Mouse (Mus musculus): ENCODE data around the gene Ikzf1. TPM values are rescaled to one million over a fixed set of nuclear protein-coding genes. Genes with fewer than 3 reads are reported as not detected.

Gene Ikzf1
- polyA plus RNA-seq, 1 experiment from 2014 or later: 1.4 TPM

DNA sequence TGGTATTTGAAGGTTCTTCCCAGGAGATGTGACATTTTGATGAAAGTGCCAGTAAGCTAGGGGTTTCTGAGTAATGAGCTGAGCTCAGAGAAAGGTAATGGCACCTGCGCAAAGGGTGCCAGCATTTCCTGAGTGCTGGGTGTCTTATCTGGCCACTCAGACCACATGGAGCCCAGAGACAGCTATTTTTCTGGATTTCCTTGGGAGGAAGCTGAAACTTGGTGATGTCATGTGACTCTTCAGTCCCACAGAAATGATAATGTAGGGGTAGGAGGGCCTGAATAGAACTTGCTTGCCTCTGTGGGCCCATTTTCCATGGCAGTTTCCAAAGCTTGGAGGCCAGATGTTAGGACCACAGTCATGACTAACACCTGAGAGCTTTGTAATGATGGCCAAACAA lies 46.9 kb downstream of the Ikzf1 start:
- H3K36me3 ChIP-seq: no peaks in the 10 kb centered on the region
- H3K9ac ChIP-seq (replicated peaks): no peak overlapping the region
- no peaks in the 10 kb centered on the region for H3K27me3 ChIP-seq
- 97% methylated on average over 1 of the region's 1 CpGs for WGBS
- H3K4me1 ChIP-seq: no peaks in the 10 kb centered on the region
- no peak overlapping the region for H3K27ac ChIP-seq (replicated peaks)
- no peaks in the 10 kb centered on the region for H3K9me3 ChIP-seq
- H3K4me2 ChIP-seq (replicated peaks): no peak overlapping the region
- H3K4me3 ChIP-seq: no peak overlapping the region
- ATAC-seq (ENCODE audit: low FRiP score, low read depth): no peak

GRCm38 (mm10) chr11:11732972-11733770 lies 48.4 kb downstream of the Ikzf1 start:
- no peaks in the 10 kb centered on the region for H3K9me3 ChIP-seq
- WGBS: 81% methylated on average over 8 of the region's 8 CpGs
- ATAC-seq (ENCODE audit: low FRiP score, low read depth): no peak
- no peak overlapping the region for H3K4me2 ChIP-seq (replicated peaks)
- no peaks in the 10 kb centered on the region for H3K36me3 ChIP-seq
- no peak overlapping the region for H3K4me3 ChIP-seq
- no peaks in the 10 kb centered on the region for H3K27me3 ChIP-seq
- no peaks in the 10 kb centered on the region for H3K4me1 ChIP-seq
- no peak overlapping the region for H3K27ac ChIP-seq (replicated peaks)
- no peak overlapping the region for H3K9ac ChIP-seq (replicated peaks)

DNA sequence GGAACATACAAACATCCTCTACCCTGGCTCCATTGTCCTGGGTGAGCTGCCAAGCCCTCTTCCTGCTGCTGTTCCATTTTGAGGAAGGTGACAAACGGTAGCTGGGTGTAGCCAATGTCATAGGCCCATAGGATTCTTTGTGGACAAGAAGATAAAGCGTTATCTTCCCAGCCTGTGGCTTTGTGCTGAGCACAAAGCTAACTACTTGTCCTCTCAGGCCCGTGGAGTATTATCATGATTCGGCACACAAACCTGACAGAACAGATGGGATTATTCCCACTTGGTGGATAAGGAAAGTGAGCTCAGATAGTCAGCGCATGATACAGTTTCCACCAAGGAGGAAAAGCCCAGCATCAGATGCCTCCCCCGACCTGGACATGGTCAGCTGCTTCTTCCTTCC lies 50.4 kb downstream of the Ikzf1 start:
- no peak for ATAC-seq (ENCODE audit: low FRiP score, low read depth)
- Histone ChIP-seq H3K9ac (replicated peaks) (no peak overlapping the region), H3K27me3 (no peaks in the 10 kb centered on the region), H3K27ac (replicated peaks) (no peak overlapping the region), H3K4me2 (replicated peaks) (no peak overlapping the region), H3K4me3 (no peak overlapping the region), H3K4me1 (no peaks in the 10 kb centered on the region), H3K36me3 (no peaks in the 10 kb centered on the region), H3K9me3 (no peaks in the 10 kb centered on the region)
- 89% methylated on average over 6 of the region's 6 CpGs for WGBS

- H3K4me3 ChIP-seq: no peak overlapping the region
- no peak overlapping the region for H3K4me2 ChIP-seq (replicated peaks)
- no peak for ATAC-seq (ENCODE audit: low FRiP score, low read depth)
- H3K27ac ChIP-seq (replicated peaks): no peak overlapping the region
- 88% methylated on average over 4 of the region's 4 CpGs for WGBS
- no peaks in the 10 kb centered on the region for H3K9me3 ChIP-seq
- no peaks in the 10 kb centered on the region for H3K36me3 ChIP-seq
- H3K4me1 ChIP-seq: no peaks in the 10 kb centered on the region
- no peaks in the 10 kb centered on the region for H3K27me3 ChIP-seq
- H3K9ac ChIP-seq (replicated peaks): no peak overlapping the region
These were observed 52.1 kb downstream of the Ikzf1 start for GRCm38 (mm10) chr11:11736948-11737347.

DNA sequence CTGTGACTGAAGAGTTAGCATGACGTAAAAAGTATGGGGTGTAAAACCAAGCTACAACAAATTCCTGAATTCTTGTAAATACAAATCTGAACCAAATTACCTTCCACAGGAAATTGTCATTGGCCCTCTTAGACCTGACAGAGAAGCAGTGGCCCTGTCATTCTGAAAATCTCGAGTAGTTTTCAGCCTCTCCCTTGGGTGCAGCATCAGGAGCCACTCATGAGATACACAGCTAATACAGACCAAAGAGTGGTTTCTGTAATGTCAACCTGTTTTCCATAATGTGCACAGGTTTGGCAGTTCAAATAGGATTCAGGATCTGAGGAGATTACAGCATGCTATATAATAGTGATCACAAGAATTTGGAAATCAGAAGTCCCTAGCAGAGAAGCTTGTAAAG lies 52.8 kb downstream of the Ikzf1 start:
- H3K9ac ChIP-seq (replicated peaks): no peak overlapping the region
- no peak overlapping the region for H3K4me3 ChIP-seq
- H3K36me3 ChIP-seq: no peaks in the 10 kb centered on the region
- no peak overlapping the region for H3K4me2 ChIP-seq (replicated peaks)
- no peaks in the 10 kb centered on the region for H3K27me3 ChIP-seq
- no peak for ATAC-seq (ENCODE audit: low FRiP score, low read depth)
- no peaks in the 10 kb centered on the region for H3K4me1 ChIP-seq
- H3K27ac ChIP-seq (replicated peaks): no peak overlapping the region
- WGBS: 66% methylated on average over 2 of the region's 2 CpGs
- no peaks in the 10 kb centered on the region for H3K9me3 ChIP-seq

DNA sequence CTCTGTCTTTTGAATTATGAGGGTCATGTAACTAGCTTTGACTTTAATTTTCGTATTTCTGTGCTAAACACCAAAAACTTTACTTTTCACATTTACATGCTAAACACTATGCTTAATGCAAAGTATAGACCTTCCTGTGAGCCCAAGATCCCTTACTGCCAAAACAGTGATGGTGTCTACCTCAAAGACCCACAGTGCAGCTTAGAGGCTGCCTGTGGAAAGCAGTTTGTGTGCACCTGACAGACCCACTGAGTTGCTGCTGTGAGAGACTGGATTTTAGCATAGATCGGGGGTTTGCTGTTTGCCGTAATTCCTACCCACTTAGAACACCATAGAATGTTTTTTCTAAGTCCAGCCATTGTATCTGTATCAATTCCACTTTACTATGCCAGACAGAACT lies 54.3 kb downstream of the Ikzf1 start:
- Histone ChIP-seq H3K4me3 (no peak overlapping the region), H3K9me3 (no peaks in the 10 kb centered on the region), H3K4me2 (replicated peaks) (no peak overlapping the region), H3K4me1 (no peaks in the 10 kb centered on the region), H3K27me3 (no peaks in the 10 kb centered on the region), H3K9ac (replicated peaks) (no peak overlapping the region), H3K27ac (replicated peaks) (no peak overlapping the region), H3K36me3 (no peaks in the 10 kb centered on the region)
- no peak for ATAC-seq (ENCODE audit: low FRiP score, low read depth)
- WGBS: 89% methylated on average over 3 of the region's 3 CpGs

DNA sequence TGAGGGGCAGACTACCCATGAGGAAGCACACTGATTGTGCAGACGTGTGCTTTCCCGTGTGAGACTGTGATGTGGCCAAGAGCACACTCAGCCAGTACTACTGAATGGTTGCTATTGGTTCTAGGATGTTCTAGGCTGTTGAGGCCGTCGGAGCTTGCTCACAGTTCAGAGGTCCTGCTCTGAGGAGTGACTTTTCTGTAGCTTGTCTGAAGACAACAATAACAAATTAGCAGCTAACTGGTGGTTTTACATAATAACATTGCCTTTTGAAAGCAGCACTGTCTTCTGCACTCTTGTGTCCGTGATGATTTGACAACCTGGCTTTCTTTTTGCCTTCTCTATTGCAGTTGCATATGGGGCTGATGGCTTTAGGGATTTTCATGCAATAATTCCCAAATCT lies 55.8 kb downstream of the Ikzf1 start:
- no peak overlapping the region for H3K27ac ChIP-seq (replicated peaks)
- no peaks in the 10 kb centered on the region for H3K36me3 ChIP-seq
- H3K27me3 ChIP-seq: no peaks in the 10 kb centered on the region
- H3K4me2 ChIP-seq (replicated peaks): no peak overlapping the region
- 85% methylated on average over 5 of the region's 5 CpGs for WGBS
- no peak for ATAC-seq (ENCODE audit: low FRiP score, low read depth)
- H3K4me1 ChIP-seq: no peaks in the 10 kb centered on the region
- no peak overlapping the region for H3K9ac ChIP-seq (replicated peaks)
- H3K9me3 ChIP-seq: no peaks in the 10 kb centered on the region
- H3K4me3 ChIP-seq: no peak overlapping the region

DNA sequence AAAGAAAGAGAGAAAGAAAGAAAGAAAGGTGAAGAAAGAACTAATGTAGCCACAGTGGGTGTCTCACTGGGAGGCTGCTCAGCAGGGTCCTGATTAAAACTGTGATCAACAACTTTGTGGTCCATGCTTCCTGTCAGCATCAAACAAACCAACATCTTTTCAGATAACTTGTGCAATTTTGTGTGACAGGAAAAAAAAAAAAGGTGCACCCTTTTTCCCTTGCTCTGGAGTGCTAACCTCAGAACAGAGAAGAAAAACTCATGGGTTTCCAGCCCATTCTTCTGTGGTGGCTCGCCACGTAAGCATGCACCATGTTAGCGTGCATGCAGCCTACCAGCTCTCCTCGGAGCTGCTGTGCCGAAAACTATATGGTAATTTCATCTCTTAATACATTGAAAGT lies 56.8 kb downstream of the Ikzf1 start:
- Histone ChIP-seq H3K4me3 (no peak overlapping the region), H3K27ac (replicated peaks) (no peak overlapping the region), H3K36me3 (no peaks in the 10 kb centered on the region), H3K9ac (replicated peaks) (no peak overlapping the region), H3K27me3 (no peaks in the 10 kb centered on the region), H3K4me2 (replicated peaks) (no peak overlapping the region), H3K4me1 (no peaks in the 10 kb centered on the region), H3K9me3 (no peaks in the 10 kb centered on the region)
- 88% methylated on average over 5 of the region's 5 CpGs for WGBS
- ATAC-seq (ENCODE audit: low FRiP score, low read depth): no peak

DNA sequence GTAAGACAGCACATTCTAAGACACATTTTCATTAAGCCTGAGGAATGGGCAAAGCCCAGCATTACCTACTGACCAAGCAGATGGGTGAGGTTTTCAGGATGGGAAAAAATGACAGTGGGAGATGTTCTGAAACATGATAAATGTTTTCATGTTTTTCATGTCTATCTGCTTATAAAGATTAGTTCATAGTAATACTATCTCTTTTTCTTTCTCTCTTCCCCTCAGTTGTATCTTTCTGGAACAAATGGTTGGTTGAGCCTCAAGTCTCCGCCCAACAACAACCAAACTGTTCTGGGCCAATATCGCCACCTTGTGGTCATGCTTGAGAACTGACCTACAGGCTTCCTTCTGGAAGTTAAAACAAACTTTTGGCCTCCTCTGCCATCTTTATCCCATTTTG lies 57.8 kb downstream of the Ikzf1 start:
- Histone ChIP-seq H3K27ac (replicated peaks) (no peak overlapping the region), H3K4me1 (no peaks in the 10 kb centered on the region), H3K9ac (replicated peaks) (no peak overlapping the region), H3K4me3 (no peak overlapping the region), H3K27me3 (no peaks in the 10 kb centered on the region), H3K4me2 (replicated peaks) (no peak overlapping the region), H3K36me3 (no peaks in the 10 kb centered on the region), H3K9me3 (no peaks in the 10 kb centered on the region)
- WGBS: 31% methylated on average over 2 of the region's 2 CpGs
- ATAC-seq (ENCODE audit: low FRiP score, low read depth): no peak

- no peaks in the 10 kb centered on the region for H3K36me3 ChIP-seq
- 49% methylated on average over 1 of the region's 1 CpGs for WGBS
- H3K4me3 ChIP-seq: no peak overlapping the region
- no peaks in the 10 kb centered on the region for H3K4me1 ChIP-seq
- ATAC-seq (ENCODE audit: low FRiP score, low read depth): no peak
- no peak overlapping the region for H3K9ac ChIP-seq (replicated peaks)
- no peak overlapping the region for H3K4me2 ChIP-seq (replicated peaks)
- H3K9me3 ChIP-seq: no peaks in the 10 kb centered on the region
- H3K27ac ChIP-seq (replicated peaks): no peak overlapping the region
- H3K27me3 ChIP-seq: no peaks in the 10 kb centered on the region
These were observed 59.4 kb downstream of the Ikzf1 start for GRCm38 (mm10) chr11:11744222-11744621.

DNA sequence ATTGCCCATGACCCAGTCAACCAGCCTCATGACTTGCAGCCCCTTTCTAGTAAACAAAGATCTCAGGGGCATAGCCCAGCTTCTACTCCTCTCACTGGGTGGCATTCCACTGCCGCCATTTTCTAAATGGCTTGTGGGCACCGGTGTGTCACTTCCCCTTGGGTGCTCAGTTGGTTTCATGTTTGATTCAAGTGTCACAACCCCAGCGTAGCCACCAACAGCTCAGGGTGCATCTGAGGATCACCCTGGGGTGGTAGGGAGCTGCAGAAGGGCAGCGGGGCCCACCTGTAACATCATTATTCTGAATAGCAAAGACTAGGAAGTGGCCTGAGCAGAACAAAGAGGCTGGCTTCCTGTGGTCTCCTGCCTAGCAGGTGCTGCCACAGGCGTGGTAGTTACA lies 66.3 kb downstream of the Ikzf1 start:
- WGBS: 86% methylated on average over 5 of the region's 5 CpGs

DNA sequence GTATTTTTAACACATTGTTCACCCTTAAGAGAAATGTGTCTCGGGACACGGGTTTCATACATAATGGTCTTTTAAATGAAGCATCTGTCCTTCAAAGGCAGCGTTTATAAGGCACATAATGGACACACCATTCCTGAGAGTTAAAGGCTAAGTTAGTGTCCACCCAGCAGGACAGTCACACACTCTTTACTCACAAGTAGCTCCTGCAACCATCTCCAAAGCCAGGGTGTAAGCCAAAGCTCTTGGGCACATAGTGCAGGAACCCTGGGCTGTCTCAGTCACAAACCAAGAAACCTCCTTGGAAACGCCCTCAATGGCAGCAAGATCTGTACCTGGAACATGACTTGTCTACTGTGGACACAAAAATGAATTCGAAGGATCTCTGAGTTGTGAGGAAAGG lies 68.1 kb downstream of the Ikzf1 start:
- H3K4me2 ChIP-seq (replicated peaks): no peak overlapping the region
- no peaks in the 10 kb centered on the region for H3K9me3 ChIP-seq
- WGBS: 87% methylated on average over 5 of the region's 5 CpGs

More for the DNA sequence above, 66.3 kb downstream of the Ikzf1 start:
- Histone ChIP-seq H3K27ac (replicated peaks) (no peak overlapping the region), H3K36me3 (no peaks in the 10 kb centered on the region), H3K4me3 (no peak overlapping the region), H3K9me3 (no peaks in the 10 kb centered on the region), H3K27me3 (no peaks in the 10 kb centered on the region), H3K4me1 (no peaks in the 10 kb centered on the region), H3K4me2 (replicated peaks) (no peak overlapping the region), H3K9ac (replicated peaks) (no peak overlapping the region)
- no peak for ATAC-seq (ENCODE audit: low FRiP score, low read depth)

DNA sequence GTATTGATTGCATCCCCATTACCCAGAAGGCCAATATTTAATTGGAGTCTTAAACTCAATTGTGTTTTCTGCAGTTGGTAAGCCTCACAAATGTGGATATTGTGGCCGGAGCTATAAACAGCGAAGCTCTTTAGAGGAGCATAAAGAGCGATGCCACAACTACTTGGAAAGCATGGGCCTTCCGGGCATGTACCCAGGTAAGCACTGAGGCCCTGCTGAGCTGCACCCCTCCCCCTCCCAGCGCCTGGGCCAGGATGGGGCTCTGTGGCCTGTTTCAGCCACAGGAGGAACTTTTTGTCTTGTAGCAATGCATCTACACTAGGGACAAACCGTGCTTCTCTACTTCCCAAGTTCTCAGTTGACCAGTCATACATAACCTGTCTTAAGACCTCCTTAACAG lies 73.3 kb downstream of the Ikzf1 start:
- Histone ChIP-seq H3K36me3 (no peaks in the 10 kb centered on the region), H3K9me3 (no peaks in the 10 kb centered on the region), H3K4me3 (no peak overlapping the region), H3K27ac (replicated peaks) (no peak overlapping the region), H3K4me1 (no peaks in the 10 kb centered on the region), H3K27me3 (no peaks in the 10 kb centered on the region), H3K9ac (replicated peaks) (no peak overlapping the region), H3K4me2 (replicated peaks) (no peak overlapping the region)
- ATAC-seq (ENCODE audit: low FRiP score, low read depth): no peak
- 81% methylated on average over 6 of the region's 6 CpGs for WGBS

More for the DNA sequence above, 68.1 kb downstream of the Ikzf1 start:
- Histone ChIP-seq H3K9ac (replicated peaks) (no peak overlapping the region), H3K4me1 (no peaks in the 10 kb centered on the region), H3K36me3 (no peaks in the 10 kb centered on the region), H3K27ac (replicated peaks) (no peak overlapping the region), H3K4me3 (no peak overlapping the region), H3K27me3 (no peaks in the 10 kb centered on the region)
- no peak for ATAC-seq (ENCODE audit: low FRiP score, low read depth)
